Mouse (Mus musculus) liver, postnatal 0 days (tissue): Measurements from ENCODE around the gene Ramac. TPM values are rescaled to one million over a fixed set of nuclear protein-coding genes. Genes with fewer than 3 reads are reported as not detected.

Experiments used
- ATAC-seq: fragments of 200-750 bp; cut with Nextera tagmentation; 2 replicates; pipeline ENCODE4 v1.8.0; 2017; ENCODE audit warnings: mild to moderate bottlenecking, moderate library complexity
- DNase-seq: peaks from one replicate; pipeline ENCODE4 v3.0.0-alpha.2; 2016
- H3K27ac ChIP-seq: fragments of 300-500 bp; sonication (generic); 2 replicates; pipeline ENCODE4 v1.5.1; 2014; ENCODE audit warnings: antibody characterized with exemption, moderate library complexity, mild to moderate bottlenecking, low read depth
- H3K27me3 ChIP-seq: fragments of 300-500 bp; sonication (generic); 2 replicates; pipeline ENCODE4 v1.6.1; 2014; ENCODE audit warnings: low read length, control low read depth, mixed read lengths; ENCODE audit not compliant: insufficient read depth
- H3K36me3 ChIP-seq: fragments of 300-500 bp; sonication (generic); replicated peaks from 2 replicates; pipeline ENCODE4 v1.6.1; 2014; ENCODE audit warnings: mild to moderate bottlenecking, control low read depth, low read length, moderate library complexity, mixed read lengths; ENCODE audit not compliant: insufficient read depth
- H3K4me1 ChIP-seq: fragments of 300-500 bp; sonication (generic); 2 replicates; pipeline ENCODE4 v1.6.1; 2014; ENCODE audit warnings: antibody characterized with exemption, mild to moderate bottlenecking, control low read depth; ENCODE audit not compliant: insufficient read depth
- H3K4me2 ChIP-seq: fragments of 300-500 bp; sonication (generic); 2 replicates; pipeline ENCODE4 v1.6.1; 2014; ENCODE audit warnings: low read depth, mild to moderate bottlenecking, low read length, moderate library complexity, mixed read lengths
- H3K4me3 ChIP-seq: fragments of 300-500 bp; sonication (generic); 2 replicates; pipeline ENCODE4 v1.5.1; 2014; ENCODE audit warnings: low read depth, low read length
- H3K9ac ChIP-seq: fragments of 300-500 bp; sonication (generic); replicated peaks from 2 replicates; pipeline ENCODE4 v1.6.1; 2014; ENCODE audit warnings: mild to moderate bottlenecking, moderate library complexity
- H3K9me3 ChIP-seq: fragments of 300-500 bp; sonication (generic); 2 replicates; pipeline ENCODE4 v1.6.1; 2016; ENCODE audit warnings: mild to moderate bottlenecking, control low read depth, low read length, mixed read lengths
- CTCF ChIP-seq: sonication (generic); IDR thresholded peaks from 2 replicates; pipeline ENCODE4 v1.5.1; 2016; ENCODE audit warnings: antibody characterized with exemption, low read depth
- EP300 ChIP-seq: IDR thresholded peaks from 2 replicates; pipeline ENCODE4 v1.6.1; 2016; ENCODE audit warnings: antibody characterized with exemption, low read depth, mild to moderate bottlenecking
- WGBS: fragments of 180-500 bp; shearing (Covaris S2); extraction: QIAGEN DNeasy Blood & Tissue Kit; methylation state at CpG from one replicate; pipeline ENCODE4 v1.1.7; 2014; ENCODE audit not compliant: insufficient replicate concordance; 5-methylcytosine and 5-hydroxymethylcytosine counted together
- polyA plus RNA-seq: library from polyadenylated mRNA; unstranded; fragments of >200 nt; fragmentation: Nextera tagmentation; extraction: Ambion mirVana; gene quantifications from 2 replicates; pipeline ENCODE4 v1.2.1, GENCODE M21; 2015

Gene Ramac
- polyA plus RNA-seq, 1 experiment from 2014 or later = 72.1 TPM

- Histone ChIP-seq H3K4me3 (no peak overlapping the region), H3K4me1 (no peaks in the 10 kb centered on the region), H3K9me3 (no peaks in the 10 kb centered on the region), H3K27me3 (no peaks in the 10 kb centered on the region), H3K4me2 (no peak overlapping the region), H3K27ac (no peak overlapping the region), H3K36me3 (no peaks in the 10 kb centered on the region), H3K9ac (no peak overlapping the region)
- TF ChIP-seq CTCF (no peak), EP300 (no peak)
- 55% methylated on average over 9 of the region's 9 CpGs for WGBS
- DNase-seq (no peak), ATAC-seq (no peak)
These were observed 27.3 kb upstream of the Ramac start for GRCm38 (mm10) chr7:81735300-81736048.

GRCm38 (mm10) chr7:81738720-81739385 lies 23.9 kb upstream of the Ramac start:
- Histone ChIP-seq H3K9me3 (no peaks in the 10 kb centered on the region), H3K4me1 (no peaks in the 10 kb centered on the region), H3K27ac (no peak overlapping the region), H3K27me3 (no peaks in the 10 kb centered on the region), H3K9ac (no peak overlapping the region), H3K4me3 (no peak overlapping the region), H3K36me3 (no peaks in the 10 kb centered on the region), H3K4me2 (no peak overlapping the region)
- WGBS = 65% methylated on average over 8 of the region's 8 CpGs
- DNase-seq (no peak), ATAC-seq (no peak)
- TF ChIP-seq CTCF (no peak), EP300 (no peak)

- ATAC-seq = no peak
These were observed 22.7 kb upstream of the Ramac start for GRCm38 (mm10) chr7:81740010-81740409.

GRCm38 (mm10) chr7:81744145-81744544 lies 18.6 kb upstream of the Ramac start:
- WGBS = 62% methylated on average over 4 of the region's 4 CpGs
- Histone ChIP-seq H3K4me2 (no peak overlapping the region), H3K9me3 (no peaks in the 10 kb centered on the region), H3K4me3 (no peak overlapping the region), H3K4me1 (no peaks in the 10 kb centered on the region), H3K27ac (no peak overlapping the region), H3K27me3 (no peaks in the 10 kb centered on the region), H3K9ac (no peak overlapping the region), H3K36me3 (no peaks in the 10 kb centered on the region)
- ATAC-seq = 0 out of 2 replicates have a peak, but pooled peaks have one; percentile 41
- TF ChIP-seq CTCF (peak; percentile 71), EP300 (no peak)
- DNase-seq = peak; percentile 53

More at GRCm38 (mm10) chr7:81740010-81740409, 22.7 kb upstream of the Ramac start:
- Histone ChIP-seq H3K9ac (no peak overlapping the region), H3K4me2 (no peak overlapping the region), H3K27me3 (no peaks in the 10 kb centered on the region), H3K4me1 (no peaks in the 10 kb centered on the region), H3K27ac (no peak overlapping the region), H3K36me3 (no peaks in the 10 kb centered on the region), H3K4me3 (no peak overlapping the region), H3K9me3 (no peaks in the 10 kb centered on the region)
- WGBS = 71% methylated on average over 7 of the region's 7 CpGs
- no peak for TF ChIP-seq CTCF
- no peak for TF ChIP-seq EP300
- DNase-seq = no peak

GRCm38 (mm10) chr7:81747956-81748355 lies 14.8 kb upstream of the Ramac start:
- DNase-seq = no peak
- no peak overlapping the region for H3K4me2 ChIP-seq
- no peak overlapping the region for H3K27ac ChIP-seq
- no peak for ATAC-seq
- H3K9me3 ChIP-seq = no peaks in the 10 kb centered on the region
- H3K4me1 ChIP-seq = no peaks in the 10 kb centered on the region
- H3K9ac ChIP-seq = no peak overlapping the region
- no peaks in the 10 kb centered on the region for H3K27me3 ChIP-seq
- WGBS = 71% methylated on average over 3 of the region's 3 CpGs
- no peaks in the 10 kb centered on the region for H3K36me3 ChIP-seq
- no peak overlapping the region for H3K4me3 ChIP-seq
- TF ChIP-seq CTCF (no peak), EP300 (no peak)

GRCm38 (mm10) chr7:81763110-81763845 lies 553 bp downstream of the Ramac start:
- Histone ChIP-seq H3K9me3 (no peaks in the 10 kb centered on the region), H3K36me3 (no peaks in the 10 kb centered on the region), H3K27ac (peak overlapping the region; percentile 92), H3K27me3 (no peaks in the 10 kb centered on the region), H3K4me2 (peak overlapping the region; percentile 99), H3K9ac (peak overlapping the region; percentile 98), H3K4me1 (peaks cover 15% of the 10 kb centered on the region), H3K4me3 (peak overlapping the region; percentile 95)
- peak; percentile 59 for DNase-seq
- 1% methylated on average over 60 of the region's 60 CpGs for WGBS
- TF ChIP-seq CTCF (peak; percentile 66), EP300 (no peak)
- ATAC-seq = peak; percentile 80
